Mouse (Mus musculus) liver, adult 2 months (tissue): ENCODE measurements around the gene Cox20.

Experiments
- CTCF ChIP-seq: fragments of 200-500 bp; IDR thresholded peaks from 2 replicates; pipeline ENCODE4 v1.5.1; 2011; ENCODE audit warnings: low read depth, low read length, control low read depth
- POLR2A ChIP-seq: fragments of 200-500 bp; IDR thresholded peaks from 2 replicates; pipeline ENCODE4 v1.6.1; 2011; ENCODE audit warnings: low read length, control low read depth; ENCODE audit not compliant: insufficient read depth; ENCODE audit errors: extremely low read depth

GRCm38 (mm10) chr1:178368548-178369271 lies 49.8 kb downstream of the Cox20 start:
- no peak for TF ChIP-seq CTCF
- peak; percentile 73 for TF ChIP-seq POLR2A
